Mouse (Mus musculus) cerebellum, adult 11-12 months (tissue): Measurements from ENCODE around the gene Hyls1.
"Not testable (repeated sequence)": the region's sequence is repeated elsewhere in the genome, so short reads cannot be mapped to it uniquely, and the experiment has no call there.

Experiments
- DNase-seq: peaks from one replicate; pipeline ENCODE4 v3.0.0; 2022

Gene Hyls1

DNA sequence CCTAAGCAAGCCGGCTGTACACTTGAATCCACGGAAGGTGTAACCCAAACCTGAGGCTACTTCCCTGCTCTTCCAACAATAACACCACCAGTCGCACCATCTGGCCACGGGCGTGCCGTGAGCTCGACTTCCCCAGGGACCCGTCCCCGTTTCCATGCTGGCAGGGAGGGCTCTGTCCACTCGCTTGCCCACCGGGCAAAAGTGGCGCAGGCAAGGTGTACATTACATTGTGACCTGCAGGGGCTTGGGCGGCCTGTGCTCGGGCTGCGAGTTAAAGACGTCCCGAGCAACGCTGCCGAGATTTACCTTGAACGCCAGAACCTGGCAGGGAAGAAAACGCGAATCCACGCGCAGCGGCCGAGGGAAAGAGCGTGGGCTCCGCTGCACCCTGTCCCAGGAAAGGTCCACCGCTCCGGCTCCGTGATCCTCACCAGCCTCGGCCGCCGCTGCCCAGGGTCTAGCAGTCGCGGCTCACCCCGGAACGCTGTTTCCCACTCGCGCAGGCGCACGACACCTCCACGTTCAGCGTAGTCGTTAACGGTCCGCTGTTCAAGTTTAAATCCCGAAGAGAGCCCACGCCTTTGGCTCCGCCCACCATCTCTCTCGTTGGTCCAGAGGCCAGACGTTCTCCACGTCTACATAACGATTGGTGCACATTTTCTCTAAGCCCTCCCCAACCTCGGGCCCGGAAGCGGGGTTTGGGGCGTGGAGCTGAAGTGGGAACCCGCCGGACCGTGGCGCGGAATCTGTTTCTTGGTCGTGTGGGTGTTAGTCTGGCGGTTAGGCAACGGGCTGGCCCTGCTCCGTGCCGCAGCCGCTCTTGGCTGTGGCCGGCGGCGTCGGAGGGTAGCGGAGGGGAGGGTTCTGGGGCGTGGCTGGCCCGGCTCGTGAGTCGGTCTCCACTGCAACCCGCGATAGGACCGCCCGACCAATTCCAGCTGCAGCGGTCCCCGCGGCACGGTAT is at the start of gene Hyls1, which contains the start of gene Pate2:
Gene Hyls1 (minus strand): TSS at position 828 of the 964 bp plus-strand sequence.
Gene Pate2 (plus strand): TSS at position 714 of the 964 bp plus-strand sequence.
- DNase-seq: peak; percentile 94

DNA sequence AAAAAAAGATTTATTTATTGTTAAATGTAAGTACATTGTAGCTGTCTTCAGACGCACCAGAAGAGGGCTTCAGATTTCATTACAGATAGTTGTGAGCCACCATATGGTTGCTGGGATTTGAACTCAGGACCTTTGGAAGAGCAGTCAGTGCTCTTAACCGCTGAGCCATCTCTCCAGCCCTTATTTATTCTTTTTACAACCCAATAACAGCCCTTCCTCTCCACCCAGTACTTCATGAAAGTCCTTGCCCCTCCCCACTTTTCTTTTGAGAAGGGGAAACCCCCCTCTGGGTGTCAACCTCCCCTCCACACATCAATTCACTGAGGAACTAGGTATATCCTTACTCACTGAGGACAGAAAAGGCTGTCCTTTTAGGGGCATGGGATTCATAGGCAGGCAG is 46.6 kb upstream of the Hyls1 start:
- DNase-seq: not testable (repeated sequence)

DNA sequence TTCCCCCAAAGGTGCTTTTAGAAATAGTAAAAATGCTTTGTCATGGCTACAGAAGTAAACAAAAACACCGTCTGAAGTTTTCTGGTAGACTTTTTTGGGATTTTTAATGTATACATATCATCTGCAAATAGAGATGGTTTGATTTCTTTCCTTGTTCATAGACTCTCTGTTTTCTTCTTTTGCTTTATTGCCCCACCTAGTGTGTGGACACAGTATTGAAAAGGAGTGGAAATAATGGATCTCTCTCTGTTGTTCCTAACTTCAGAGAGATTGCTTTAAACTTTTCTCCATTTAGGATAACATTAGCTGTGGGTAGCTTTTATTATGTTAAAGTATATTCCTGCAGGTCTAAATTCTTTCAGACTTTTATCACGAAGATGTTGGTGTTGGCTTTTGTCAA is 43.8 kb upstream of the Hyls1 start:
- no peak for DNase-seq

DNA sequence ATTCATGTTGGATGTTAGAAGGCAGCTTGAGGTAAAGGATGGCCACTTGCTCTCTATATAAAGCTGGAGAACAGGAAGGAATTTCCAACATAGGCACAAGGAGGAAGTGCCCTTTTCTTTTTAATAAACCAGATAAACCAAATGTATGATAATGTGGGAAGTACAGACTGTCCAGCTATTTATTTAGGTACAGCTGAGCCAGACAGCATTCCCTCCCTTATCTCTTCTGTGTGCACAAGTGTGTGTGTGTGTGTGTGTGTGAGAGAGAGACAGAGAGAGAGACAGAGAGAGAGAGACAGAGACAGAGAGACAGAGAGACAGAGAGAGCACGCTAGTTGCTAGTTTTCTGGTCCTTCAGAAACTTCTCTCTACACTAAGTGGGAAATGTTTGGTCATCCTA is 41.6 kb upstream of the Hyls1 start, which contains the start of gene Pate4:
Gene Pate4 (minus strand): TSS at position 101 of the 400 bp plus-strand sequence.
- DNase-seq: no peak

DNA sequence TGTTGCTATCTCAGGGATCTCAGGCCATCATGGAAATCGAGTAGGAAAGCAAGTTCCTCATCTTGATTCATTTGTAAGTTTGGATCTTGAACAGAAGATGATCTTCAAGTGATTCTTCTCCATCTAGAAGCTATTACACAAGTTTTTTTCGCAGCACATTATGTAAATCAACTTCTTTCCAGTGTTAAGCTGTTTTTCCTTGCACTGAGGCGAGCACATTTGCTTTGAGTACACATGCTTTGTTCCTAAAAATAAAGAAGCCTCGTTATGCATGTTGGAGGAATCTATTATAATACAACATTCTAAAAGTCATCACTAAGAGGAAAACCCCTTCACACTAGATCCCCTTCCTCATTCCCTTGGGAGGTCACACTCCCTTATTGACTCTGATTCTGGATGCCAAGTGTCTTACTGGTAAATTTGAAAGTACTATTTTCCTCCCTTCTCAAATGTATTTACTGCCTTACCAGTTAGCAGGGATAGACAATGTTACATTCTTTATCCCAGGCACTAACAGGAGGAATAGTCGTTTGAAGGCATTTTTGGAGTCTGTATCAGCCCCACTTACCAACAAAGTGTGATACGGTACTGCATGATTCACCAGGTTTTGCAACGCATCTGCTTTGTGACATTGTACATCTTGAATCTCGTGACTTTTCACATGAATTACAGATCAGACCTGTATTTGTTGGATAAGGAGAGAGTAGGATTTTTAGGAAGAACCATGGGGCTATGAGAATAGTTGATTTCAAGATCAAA is 37.6 kb upstream of the Hyls1 start:
- no peak for DNase-seq

DNA sequence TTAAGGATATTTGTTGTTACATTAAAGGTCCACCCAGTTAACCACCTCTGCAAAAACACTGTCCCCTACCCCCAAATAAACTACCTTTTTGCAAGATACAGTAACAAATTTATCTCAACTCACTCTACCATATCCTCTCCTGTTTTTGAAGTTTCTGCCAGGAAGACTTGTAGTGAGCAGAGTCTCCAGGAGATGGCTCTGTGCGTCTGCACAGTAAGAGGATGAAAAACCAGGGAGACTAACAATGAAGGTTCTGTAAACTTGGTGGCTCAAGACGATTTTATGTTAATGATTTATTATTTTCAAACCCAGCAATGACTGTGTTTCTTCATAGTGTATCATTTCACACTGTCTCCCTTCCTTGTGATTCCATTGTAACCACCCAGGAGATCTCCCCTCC is 22.7 kb upstream of the Hyls1 start:
- DNase-seq: no peak

DNA sequence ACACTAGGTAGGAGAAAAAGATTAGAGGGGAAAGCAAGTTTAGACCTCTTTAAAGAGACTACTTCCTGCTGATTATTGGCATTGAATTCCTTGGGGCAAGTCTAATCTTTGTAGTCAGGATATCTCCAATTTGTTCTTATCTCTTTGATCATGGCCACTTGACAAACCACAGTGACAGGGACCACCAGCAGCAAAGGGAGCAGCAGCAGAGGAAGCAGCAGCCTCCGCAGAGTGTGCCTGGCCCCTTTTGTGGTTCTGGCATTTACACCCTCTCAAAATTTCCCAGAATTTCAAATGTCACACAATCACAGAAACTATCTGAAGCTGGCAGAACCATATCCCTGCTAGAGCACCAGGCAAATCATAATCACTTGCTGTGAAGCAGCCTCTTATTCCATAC is 17.5 kb upstream of the Hyls1 start:
- no peak for DNase-seq

DNA sequence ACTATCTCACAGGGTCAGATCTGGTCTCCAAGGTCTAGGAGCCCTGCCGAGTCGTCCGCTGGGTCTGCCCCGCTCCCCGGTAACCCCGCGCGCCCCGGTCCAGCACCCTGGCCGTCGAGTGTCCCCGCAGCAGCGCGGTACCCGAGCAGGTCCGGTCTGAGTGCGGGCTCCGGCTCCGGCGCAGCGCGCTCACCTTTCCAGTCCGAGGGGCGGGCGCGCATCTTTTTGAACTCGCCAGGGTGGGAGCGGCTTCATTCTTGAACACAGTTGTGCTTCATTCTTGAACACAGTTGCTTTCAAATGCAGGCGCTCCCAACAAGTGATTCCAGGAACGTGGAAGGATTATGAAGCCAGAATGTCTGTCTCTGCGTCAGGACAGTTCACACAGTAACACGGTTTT is 4.2 kb upstream of the Hyls1 start:
- DNase-seq: no peak

DNA sequence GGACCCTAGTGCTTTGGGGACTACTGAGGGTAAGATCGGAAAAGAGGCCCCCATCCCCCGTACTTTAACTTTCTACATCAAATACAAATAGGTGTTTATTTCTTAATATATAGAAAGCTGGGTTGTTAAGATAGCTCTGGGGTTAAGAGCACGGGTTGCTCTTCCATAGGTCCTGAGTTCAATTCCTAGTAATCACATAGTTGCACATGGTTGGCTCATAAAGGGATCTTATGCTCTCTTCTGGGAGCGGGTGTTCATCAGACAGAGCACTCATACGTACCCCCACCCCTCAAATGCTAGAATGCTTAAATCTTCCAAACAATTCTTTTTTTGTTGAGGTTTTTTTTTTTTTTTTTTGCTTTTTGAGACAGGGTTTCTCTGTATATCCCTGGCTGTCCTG is 465 bp upstream of the Hyls1 start:
- no peak for DNase-seq

DNA sequence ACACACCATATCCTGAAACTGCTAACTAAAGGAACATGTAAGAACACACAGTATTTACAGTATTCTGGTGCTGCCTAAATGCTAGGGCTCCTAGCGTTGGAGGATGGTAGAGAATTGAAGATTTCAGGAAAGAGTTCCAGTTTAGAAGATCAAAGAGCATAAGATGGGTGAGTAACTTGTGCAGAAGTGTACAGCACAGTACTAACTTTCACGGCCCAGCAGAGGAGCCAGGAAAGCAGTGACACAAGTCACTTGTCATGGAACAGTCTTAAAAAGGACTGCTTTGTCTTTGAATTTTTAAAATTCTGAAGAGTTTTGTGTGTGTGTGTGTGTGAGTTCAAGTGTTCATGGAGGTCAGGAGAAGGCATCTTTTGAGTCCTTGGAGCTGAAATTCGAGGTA is 2.2 kb downstream of the Hyls1 start:
- no peak for DNase-seq

DNA sequence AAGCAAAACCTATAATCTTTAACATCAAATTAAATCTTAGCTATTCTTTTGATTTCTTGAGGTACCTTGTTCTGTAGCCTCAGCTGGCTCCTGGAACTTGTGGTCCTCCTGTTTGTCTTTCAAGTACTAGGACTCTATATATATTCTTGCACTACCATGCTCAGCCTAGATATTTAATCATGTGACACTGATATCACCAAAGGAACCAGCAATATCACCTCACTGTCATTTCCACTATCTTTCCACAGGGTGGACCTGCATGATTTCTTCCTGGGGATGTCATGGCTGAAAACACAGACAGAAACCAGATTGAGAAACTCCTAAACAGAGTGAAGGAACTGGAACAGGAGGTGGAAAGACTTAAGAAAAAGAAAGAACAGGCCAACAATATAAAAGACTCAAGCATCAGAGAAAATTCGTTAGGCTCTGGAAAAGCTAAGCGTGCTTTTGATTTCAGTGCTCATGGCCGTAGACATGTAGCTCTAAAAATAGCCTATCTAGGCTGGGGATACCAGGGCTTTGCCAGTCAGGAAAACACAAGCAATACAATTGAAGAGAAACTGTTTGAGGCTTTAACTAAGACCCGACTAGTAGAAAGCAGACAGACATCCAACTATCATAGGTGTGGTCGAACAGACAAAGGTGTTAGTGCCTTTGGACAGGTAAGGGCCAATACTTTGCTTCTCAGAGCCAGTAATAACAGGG is 5.5 kb downstream of the Hyls1 start:
- DNase-seq: no peak

DNA sequence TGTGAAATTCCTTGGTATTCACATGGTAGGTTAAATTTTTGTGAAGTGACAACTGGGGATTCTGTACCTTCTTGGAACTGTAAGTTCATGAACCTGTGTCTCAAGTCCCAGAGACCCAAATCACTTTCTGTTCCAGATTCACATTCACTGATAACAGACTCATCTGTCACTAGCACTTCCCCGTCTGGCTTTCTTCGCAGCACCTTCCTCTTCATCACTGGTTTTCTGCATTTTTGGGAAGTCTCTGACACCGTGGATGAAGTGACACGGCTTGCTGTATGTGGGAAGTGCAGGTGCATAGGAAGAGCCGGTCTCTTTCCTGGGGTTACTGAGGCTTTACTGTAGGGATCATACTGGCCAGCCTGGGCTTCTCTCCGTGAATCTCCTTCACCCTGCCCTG is 8.6 kb downstream of the Hyls1 start:
- no peak for DNase-seq

DNA sequence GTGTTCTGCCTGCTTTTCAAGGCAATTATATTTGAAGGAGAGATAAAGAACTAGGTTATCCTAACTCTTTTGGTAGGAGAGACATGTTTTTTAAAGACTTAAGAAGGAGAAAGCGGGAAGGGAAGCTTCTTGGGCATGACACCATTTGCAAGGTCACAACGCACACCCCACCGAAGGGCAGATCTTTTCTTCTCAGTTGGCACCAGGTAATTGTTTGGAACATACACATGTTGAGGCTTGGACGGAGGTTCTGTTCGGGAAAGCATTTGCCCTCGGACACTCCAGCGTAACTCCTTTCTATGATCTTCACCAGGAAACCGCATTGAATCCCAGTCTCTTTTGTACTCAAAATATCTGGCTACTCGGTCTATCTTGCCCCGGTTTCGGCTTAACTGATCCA is 9.1 kb downstream of the Hyls1 start:
- no peak for DNase-seq

DNA sequence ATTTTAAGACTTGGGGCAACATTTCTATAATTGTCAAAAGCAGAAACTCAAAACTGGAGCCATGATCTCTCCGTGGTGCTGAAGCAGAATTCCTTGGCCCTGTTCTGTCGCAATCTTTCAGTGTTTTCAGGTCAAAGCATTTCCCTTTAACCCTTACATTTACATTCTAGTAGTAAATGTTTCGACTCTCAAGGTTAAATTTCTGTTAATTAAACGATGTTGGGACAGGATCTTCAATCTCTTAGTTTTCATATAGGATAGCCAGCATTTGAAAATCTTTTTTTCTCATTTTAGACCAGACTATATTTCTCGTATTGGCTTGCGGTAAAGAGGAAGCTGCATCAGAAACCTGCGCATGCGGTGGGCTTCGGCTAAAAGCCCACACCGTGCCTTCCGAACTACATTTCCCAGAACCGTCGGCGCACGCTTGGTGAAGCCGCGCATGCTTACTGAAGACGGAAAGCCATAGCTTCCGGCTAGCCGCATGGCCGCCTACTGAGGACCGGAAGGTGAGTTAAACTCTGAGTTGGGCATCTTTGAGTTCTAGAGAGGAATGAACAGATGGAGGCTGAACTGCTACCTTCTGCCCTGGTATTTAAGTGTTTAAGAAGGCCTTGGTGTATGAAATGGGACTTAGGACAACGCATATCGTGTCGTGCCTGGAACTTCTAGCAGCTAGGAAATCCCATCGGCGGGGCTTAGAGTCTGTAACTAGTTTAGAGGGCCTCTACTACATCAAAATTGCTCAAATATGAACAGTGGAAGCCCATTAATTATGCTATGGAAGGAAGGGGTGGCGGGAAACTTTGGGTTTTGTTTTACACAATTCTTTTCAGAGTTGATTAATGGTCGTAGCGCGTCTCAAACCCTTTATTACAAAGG is 10.9 kb downstream of the Hyls1 start:
- peak; percentile 86 for DNase-seq

DNA sequence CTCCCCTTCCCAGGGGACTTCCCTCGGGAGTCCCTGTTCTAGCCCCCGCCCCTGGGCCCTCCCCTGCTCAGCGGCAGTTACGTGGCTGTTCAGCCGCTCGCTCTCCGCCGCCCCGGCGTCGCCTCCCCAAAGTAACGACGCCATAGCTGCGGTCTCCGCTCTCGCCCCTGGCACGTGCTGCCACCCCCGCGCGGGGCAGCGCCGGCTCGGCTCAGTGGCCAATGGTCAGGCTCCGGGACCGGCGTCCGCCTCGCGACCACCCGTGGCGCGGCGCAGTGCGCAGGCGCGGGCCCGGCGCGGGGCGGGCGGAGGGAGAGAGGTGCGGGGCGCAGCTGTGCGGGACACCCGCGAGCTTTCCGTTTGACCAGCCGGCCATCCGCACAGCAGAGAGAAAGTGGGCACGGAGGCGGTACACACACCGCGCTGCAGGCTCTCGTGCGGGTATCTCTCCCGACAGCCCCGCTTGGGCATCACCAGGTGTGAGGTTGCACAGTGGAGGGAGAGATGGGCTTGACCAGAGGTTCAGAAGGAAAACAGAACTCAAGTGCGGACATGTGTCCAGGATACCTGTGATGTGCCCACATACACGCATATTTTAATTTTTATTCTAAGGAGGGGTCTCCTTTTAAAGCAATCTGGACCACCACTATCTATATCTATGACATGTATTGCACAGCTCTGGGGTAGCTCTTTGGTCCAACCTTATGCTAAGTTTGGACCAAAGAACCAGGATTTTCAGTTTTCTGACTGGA is 11.8 kb downstream of the Hyls1 start, which contains the start of the genes Ddx25 and Pus3:
Gene Ddx25 (minus strand): TSS at position 272 of the 752 bp plus-strand sequence.
Gene Pus3 (plus strand): TSS at position 339 of the 752 bp plus-strand sequence.
- DNase-seq: peak; percentile 92

DNA sequence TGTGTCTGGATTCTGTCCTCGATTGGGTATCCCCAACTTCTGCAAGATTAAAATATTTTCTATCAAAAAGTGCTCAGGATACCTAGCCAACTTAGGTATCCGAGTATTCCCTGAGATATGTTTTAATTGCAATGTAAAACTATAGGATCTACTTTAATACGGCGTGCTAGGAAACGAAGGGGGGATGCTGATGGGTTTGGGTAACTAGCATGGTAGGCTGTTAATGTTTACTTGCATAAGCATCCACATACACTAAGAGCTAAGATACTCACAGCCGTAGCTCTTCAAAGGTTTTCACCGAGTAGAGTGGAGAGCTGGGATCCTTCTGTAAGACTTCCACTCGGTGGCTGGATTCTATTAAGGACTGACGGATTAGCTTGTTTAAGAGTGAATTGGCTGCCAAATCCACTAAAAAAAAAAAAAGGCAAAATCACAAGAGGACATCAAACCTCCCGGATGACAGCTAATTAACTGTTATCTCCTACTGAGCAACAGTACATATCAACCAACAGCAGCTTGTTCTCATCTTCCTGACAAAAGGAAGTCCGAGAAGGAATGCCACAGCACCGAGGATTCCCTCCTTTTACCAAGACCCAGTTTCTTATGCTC is 13.6 kb downstream of the Hyls1 start:
- no peak for DNase-seq

DNA sequence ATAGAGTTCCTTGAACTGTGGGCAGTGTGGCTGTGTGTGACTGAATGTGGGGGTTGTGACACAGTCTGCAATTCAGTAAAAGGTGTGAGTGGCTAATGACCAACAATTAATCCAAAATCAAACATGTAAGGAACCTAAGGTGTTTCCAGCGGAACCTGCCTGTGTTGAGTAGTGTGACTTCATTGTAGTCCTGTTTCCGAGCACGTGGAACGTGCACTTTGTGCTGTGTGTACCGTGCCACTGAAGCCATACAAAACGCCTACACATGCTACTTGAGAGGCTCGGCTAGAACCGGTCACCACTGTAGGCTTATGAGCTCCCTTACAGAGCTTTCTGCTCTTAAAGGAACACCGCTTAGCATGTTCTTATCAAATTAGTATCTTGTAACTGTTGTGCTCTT is 21.7 kb downstream of the Hyls1 start:
- no peak for DNase-seq

DNA sequence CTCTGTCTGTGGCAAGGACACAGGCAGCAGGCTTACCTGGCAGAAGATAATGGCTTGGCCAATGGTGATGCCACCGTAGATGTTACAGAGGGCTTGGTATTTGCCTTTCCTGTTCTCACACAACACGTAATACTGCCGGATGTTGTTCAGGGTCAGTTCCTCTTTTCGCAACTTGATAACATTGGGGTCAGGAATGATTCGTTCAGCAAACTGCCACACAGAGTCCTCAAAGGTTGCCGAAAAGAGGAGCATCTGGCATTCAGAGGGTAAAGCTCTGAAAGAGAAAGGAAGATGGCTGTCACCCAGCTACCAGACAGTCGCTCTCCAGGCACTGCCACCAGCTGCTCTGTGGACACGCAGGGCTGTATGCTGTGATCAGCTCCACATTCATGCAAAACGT is 23.5 kb downstream of the Hyls1 start:
- DNase-seq: no peak

DNA sequence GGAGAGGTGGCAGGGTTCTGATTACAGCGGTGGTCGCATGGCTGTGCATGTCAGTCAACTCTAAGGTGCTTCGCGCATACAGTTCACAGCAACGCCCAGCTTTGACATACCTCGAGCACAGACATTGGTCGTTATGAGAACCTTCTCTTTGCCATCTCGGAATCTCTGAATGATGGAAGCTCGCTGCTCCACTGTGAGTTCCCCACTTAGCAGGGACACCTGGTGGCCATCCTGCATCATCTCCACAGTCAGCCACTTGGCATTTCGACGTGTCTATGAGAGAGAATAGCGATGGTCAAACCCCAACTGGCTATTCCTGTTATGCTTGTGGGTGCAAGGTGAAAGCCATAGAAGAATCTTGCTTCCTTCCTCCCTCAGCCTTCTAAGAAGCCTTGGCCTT is 24.5 kb downstream of the Hyls1 start:
- no peak for DNase-seq

DNA sequence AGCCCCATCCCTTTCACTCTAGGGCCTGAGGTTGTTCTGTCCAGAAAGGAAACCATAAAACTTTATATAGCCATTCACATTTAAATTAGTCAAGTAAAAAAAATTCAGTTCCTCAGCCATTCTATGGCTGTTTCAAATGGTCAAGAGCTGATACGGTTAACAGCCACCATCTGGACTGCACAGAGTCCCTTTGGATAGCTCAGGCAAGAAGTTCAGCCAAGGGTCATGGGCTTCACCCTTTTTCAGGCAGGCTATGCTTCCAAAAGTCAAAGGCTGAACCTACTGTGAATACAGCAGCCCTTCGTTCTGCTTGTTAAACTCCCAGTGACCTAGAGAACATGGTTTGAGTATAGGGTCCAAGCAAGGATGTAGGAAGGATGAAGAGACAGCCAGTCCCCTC is 25.5 kb downstream of the Hyls1 start:
- no peak for DNase-seq
